Mouse (Mus musculus): ENCODE measurements around the gene Gm10375.
A peak's percentile ranks its signal among the peaks of the same experiment; 100 is the strongest.
"Not testable (repeated sequence)": the region's sequence is repeated elsewhere in the genome, so short reads cannot be mapped to it uniquely, and the experiment has no call there.

The Gm10375 gene

GRCm38 (mm10) chr14:43607913-43608312, at the start of gene Gm10375:
Gm10375 (minus strand) TSS chr14:43608013.
- DNase-seq (ENCODE audit: low spot score): not testable (repeated sequence)

GRCm38 (mm10) chr14:43579046-43579445, 28.8 kb downstream of the Gm10375 start, which contains the start of gene Gm17654:
Gm17654 (minus strand) TSS chr14:43579146.
- DNase-seq (ENCODE audit: low spot score): not testable (repeated sequence)

- DNase-seq (ENCODE audit: low spot score): peak; percentile 4
Observed at GRCm38 (mm10) chr14:43577969-43578368, 29.8 kb downstream of the Gm10375 start.
